Mouse (Mus musculus) intestine, postnatal 0 days (tissue): Measurements from ENCODE around the gene Sdccag8. TPM values are rescaled to one million over a fixed set of nuclear protein-coding genes. Genes with fewer than 3 reads are reported as not detected.
A peak's percentile ranks its signal among the peaks of the same experiment; 100 is the strongest.
"Not testable (repeated sequence)": the region's sequence is repeated elsewhere in the genome, so short reads cannot be mapped to it uniquely, and the experiment has no call there.

ENCODE experiments used
- ATAC-seq: fragments of 200-750 bp; cut with Nextera tagmentation; 2 replicates; pipeline ENCODE4 v1.8.0; 2017; ENCODE audit warnings: mild to moderate bottlenecking, moderate TSS enrichment, moderate library complexity
- H3K27ac ChIP-seq: fragments of 300-500 bp; sonication (generic); 2 replicates; pipeline ENCODE4 v1.5.1; 2014; ENCODE audit warnings: mild to moderate bottlenecking, low read depth, low read length, moderate library complexity
- H3K27me3 ChIP-seq: fragments of 300-500 bp; sonication (generic); replicated peaks from 2 replicates; pipeline ENCODE4 v1.6.1; 2014; ENCODE audit warnings: low read length, mixed read lengths; ENCODE audit not compliant: control insufficient read depth, insufficient read depth
- H3K36me3 ChIP-seq: fragments of 300-500 bp; sonication (generic); 2 replicates; pipeline ENCODE4 v1.6.1; 2014; ENCODE audit warnings: mild to moderate bottlenecking, moderate library complexity; ENCODE audit not compliant: control insufficient read depth, insufficient read depth
- H3K4me1 ChIP-seq: fragments of 300-500 bp; sonication (generic); replicated peaks from 2 replicates; pipeline ENCODE4 v1.6.1; 2014; ENCODE audit warnings: antibody characterized with exemption, low read length, mixed read lengths; ENCODE audit not compliant: control insufficient read depth, insufficient read depth
- H3K4me2 ChIP-seq: fragments of 300-500 bp; sonication (generic); replicated peaks from 2 replicates; pipeline ENCODE4 v1.6.1; 2014; ENCODE audit warnings: low read depth, mild to moderate bottlenecking, moderate library complexity
- H3K4me3 ChIP-seq: fragments of 300-500 bp; sonication (generic); 2 replicates; pipeline ENCODE4 v1.5.1; 2014; ENCODE audit warnings: low read depth, low read length
- H3K9ac ChIP-seq: fragments of 300-500 bp; sonication (generic); 2 replicates; pipeline ENCODE4 v1.6.1; 2014; ENCODE audit warnings: mild to moderate bottlenecking, low read depth, low read length
- H3K9me3 ChIP-seq: fragments of 300-500 bp; sonication (generic); 2 replicates; pipeline ENCODE4 v1.6.1; 2016; ENCODE audit warnings: mixed run types; ENCODE audit not compliant: control insufficient read depth
- CTCF ChIP-seq: sonication (generic); IDR thresholded peaks from 2 replicates; pipeline ENCODE4 v1.5.1; 2016; ENCODE audit warnings: low read depth, mild to moderate bottlenecking, control low read depth, antibody characterized with exemption, moderate library complexity
- WGBS: fragments of 180-500 bp; shearing (Covaris S2); extraction: QIAGEN DNeasy Blood & Tissue Kit; methylation state at CpG from one replicate; pipeline ENCODE4 v1.1.7; 2014; 5-methylcytosine and 5-hydroxymethylcytosine counted together
- polyA plus RNA-seq: library from polyadenylated mRNA; unstranded; fragments of >200 nt; fragmentation: Nextera tagmentation; extraction: Ambion mirVana; gene quantifications from 2 replicates; pipeline ENCODE4 v1.2.1, GENCODE M21; 2015

Sdccag8 gene
- polyA plus RNA-seq, 1 experiment from 2014 or later: 55.1 TPM

DNA sequence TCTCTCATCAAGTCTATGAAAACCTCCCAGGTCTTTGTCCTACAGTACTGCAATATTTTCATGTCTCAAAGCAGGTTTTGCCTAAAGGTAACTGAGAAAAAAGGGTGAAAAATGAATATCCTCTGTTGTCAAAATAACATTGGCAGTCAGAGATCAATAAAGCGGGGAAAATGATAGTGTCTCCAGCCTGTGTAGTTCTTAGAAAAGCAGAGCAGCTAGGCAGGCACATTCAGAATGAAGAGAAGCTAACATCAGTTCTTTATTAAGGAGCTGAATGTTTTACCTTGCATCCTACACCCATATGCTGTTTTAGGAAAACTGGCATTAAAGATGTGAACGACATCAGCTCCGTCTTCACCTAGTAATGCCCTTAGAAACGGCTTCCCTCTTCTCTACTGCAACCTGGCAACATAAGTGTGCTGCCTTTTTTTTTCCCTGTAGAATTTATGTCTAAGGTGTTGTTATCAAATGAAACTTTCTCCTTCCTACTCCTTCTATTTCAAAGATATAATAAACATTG, 116.6 kb downstream of the Sdccag8 start:
- no peak for ATAC-seq
- no peak overlapping the region for H3K9ac ChIP-seq
- no peaks in the 10 kb centered on the region for H3K4me1 ChIP-seq
- H3K27ac ChIP-seq: no peak overlapping the region
- H3K9me3 ChIP-seq: no peaks in the 10 kb centered on the region
- H3K4me3 ChIP-seq: no peak overlapping the region
- H3K36me3 ChIP-seq: 0 out of 2 replicates have a peak, but pooled peaks cover 2% of the 10 kb centered on the region
- H3K27me3 ChIP-seq: no peaks in the 10 kb centered on the region
- 87% methylated on average over 4 of the region's 4 CpGs for WGBS
- no peak overlapping the region for H3K4me2 ChIP-seq
- TF ChIP-seq CTCF: no peak

DNA sequence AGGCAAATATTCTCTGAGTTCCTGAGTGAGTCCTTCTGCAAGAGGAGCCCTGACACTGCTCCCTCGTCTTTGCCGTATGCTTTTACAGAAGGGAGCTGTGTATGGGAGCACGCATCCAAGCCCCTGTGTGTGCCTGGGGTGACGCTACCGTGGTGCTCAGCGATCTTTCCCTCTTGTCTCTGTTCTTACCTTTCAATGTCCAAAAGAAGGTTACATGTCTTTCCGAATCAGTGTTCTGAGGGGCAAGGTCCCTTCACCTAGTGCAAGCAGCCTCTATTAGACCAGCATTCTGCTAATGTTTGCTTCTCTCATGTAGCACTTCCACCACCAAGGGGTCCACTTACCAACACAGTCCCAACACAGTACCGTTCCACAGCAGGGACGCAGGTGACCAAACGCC, 117.1 kb downstream of the Sdccag8 start:
- Histone ChIP-seq H3K4me1 (no peaks in the 10 kb centered on the region), H3K9ac (no peak overlapping the region), H3K36me3 (0 out of 2 replicates have a peak, but pooled peaks cover 2% of the 10 kb centered on the region), H3K4me2 (no peak overlapping the region), H3K9me3 (no peaks in the 10 kb centered on the region), H3K27me3 (no peaks in the 10 kb centered on the region), H3K4me3 (no peak overlapping the region), H3K27ac (no peak overlapping the region)
- 89% methylated on average over 10 of the region's 10 CpGs for WGBS
- no peak for TF ChIP-seq CTCF
- no peak for ATAC-seq

DNA sequence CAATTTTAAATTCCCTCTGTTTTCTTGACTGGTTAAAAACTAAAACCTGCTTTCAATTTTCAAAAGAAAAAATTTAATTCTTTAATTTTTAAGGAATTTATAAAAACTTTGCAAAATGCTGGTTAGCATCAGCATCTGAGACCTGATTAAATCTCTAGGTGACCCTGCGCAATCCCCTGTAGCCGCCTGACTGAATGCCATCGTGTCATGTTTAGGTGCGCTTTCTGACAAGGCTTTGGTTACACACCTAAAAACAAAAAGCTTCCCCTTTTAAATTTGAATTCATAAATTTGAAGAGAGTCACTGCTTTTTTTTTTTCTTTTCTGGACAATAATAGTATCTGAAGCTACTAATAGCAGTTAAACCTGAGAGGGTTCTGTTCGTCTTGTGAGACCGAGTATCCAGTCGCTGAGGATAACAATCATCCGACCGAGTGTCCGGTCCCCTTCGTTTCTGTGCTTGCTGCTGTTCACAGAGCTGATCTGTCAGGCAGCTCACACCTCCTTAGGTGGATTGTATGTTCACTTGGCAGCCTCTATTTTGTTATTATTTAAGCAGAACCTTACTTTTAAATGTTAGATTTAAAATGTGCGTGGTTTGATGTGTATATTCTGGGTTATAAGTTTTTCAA, 118.0 kb downstream of the Sdccag8 start:
- Histone ChIP-seq H3K9me3 (no peaks in the 10 kb centered on the region), H3K9ac (no peak overlapping the region), H3K4me1 (no peaks in the 10 kb centered on the region), H3K4me2 (no peak overlapping the region), H3K36me3 (0 out of 2 replicates have a peak, but pooled peaks cover under 1% of the 10 kb centered on the region), H3K4me3 (no peak overlapping the region), H3K27me3 (no peaks in the 10 kb centered on the region), H3K27ac (no peak overlapping the region)
- 91% methylated on average over 12 of the region's 12 CpGs for WGBS
- no peak for TF ChIP-seq CTCF
- ATAC-seq: no peak

DNA sequence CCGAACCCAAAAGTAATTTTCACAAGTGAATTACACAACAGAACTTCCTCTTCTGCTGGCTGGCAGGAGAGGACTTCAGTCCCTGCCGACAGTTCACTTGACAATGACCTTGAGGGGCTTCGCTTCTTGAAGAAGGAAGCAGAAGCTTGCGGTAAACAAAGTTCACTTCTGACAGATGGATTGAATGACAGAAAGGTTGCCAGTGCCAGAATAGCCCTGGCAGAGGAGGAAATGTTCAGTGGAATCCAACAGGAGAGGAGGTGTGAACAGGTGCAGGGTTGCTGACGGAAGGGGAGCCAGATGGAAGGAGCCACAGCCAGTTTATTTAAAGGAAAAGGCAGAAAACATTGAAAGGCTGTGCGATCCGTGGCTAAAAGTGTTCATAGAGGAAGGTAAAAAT, 118.9 kb downstream of the Sdccag8 start:
- WGBS: 46% methylated on average over 7 of the region's 7 CpGs
- H3K27ac ChIP-seq: no peak overlapping the region
- H3K4me2 ChIP-seq: no peak overlapping the region
- no peaks in the 10 kb centered on the region for H3K27me3 ChIP-seq
- no peak overlapping the region for H3K4me3 ChIP-seq
- H3K9ac ChIP-seq: no peak overlapping the region
- ATAC-seq: peak; percentile 36; the same call in 1 of the 2 replicates
- H3K36me3 ChIP-seq: no peaks in the 10 kb centered on the region
- no peaks in the 10 kb centered on the region for H3K4me1 ChIP-seq
- TF ChIP-seq CTCF: no peak
- H3K9me3 ChIP-seq: no peaks in the 10 kb centered on the region

DNA sequence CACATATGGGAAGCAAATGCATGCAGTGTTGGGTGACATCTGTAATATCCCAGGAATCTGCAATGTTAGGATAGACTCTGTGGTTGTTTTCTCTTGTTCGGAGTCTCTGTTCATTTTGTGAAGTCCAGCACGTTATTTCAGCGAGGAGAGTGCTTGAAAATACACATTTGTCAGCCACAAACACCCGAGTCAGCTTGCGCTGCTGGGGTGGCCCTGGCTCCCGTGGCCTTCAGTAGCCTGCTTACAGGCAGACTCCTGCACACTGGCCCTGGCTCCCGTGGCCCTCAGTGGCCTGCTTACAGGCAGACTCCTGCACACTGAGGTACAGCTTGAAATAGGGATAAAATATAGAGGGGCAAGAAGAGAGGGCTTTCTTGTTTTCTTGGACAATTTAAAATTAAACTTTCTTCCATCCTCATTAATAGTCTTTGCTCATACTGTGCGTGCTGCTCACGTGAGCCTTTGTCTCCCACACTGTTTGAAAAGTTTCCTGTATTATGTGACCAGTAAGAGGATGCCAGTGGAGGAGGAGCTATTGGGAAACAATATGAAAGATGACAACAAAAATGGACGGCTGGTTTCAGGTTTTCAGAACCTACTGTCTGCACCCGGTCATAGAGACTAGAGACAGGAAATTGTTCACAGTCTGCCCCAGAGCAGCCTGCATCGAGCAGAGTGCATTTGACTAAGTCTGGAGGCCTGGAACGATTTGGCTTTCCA, 119.7 kb downstream of the Sdccag8 start:
- no peak for TF ChIP-seq CTCF
- no peak for ATAC-seq
- H3K9ac ChIP-seq: no peak overlapping the region
- H3K9me3 ChIP-seq: no peaks in the 10 kb centered on the region
- no peaks in the 10 kb centered on the region for H3K4me1 ChIP-seq
- no peaks in the 10 kb centered on the region for H3K27me3 ChIP-seq
- 69% methylated on average over 13 of the region's 13 CpGs for WGBS
- H3K4me3 ChIP-seq: no peak overlapping the region
- H3K36me3 ChIP-seq: no peaks in the 10 kb centered on the region
- H3K27ac ChIP-seq: no peak overlapping the region
- H3K4me2 ChIP-seq: no peak overlapping the region

DNA sequence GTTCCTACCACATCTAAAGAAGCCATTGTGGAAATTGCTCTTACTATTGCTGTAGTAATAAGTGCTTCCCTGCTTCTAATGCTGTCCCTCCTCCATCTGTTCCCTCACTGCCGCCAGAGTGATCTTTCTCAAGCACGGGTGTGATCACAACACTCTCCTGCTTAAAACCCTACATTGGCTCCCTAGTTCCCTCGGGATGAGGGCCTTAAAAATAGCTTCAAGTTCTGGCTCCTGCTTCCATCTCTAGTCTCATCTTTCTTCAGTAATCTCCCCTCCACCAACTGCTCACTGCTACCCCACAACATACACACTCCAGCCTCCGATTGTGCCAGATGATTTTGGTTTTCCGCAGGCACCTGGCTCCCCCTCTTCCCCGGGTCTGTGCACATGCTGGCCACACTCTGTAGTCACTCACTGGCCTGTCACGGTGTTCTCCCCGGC, 125.5 kb downstream of the Sdccag8 start:
- Histone ChIP-seq H3K27ac (no peak overlapping the region), H3K9me3 (no peaks in the 10 kb centered on the region), H3K4me3 (no peak overlapping the region), H3K27me3 (no peaks in the 10 kb centered on the region), H3K36me3 (no peaks in the 10 kb centered on the region), H3K4me1 (no peaks in the 10 kb centered on the region), H3K4me2 (no peak overlapping the region), H3K9ac (no peak overlapping the region)
- no peak for TF ChIP-seq CTCF
- 68% methylated on average over 8 of the region's 8 CpGs for WGBS
- ATAC-seq: no peak

DNA sequence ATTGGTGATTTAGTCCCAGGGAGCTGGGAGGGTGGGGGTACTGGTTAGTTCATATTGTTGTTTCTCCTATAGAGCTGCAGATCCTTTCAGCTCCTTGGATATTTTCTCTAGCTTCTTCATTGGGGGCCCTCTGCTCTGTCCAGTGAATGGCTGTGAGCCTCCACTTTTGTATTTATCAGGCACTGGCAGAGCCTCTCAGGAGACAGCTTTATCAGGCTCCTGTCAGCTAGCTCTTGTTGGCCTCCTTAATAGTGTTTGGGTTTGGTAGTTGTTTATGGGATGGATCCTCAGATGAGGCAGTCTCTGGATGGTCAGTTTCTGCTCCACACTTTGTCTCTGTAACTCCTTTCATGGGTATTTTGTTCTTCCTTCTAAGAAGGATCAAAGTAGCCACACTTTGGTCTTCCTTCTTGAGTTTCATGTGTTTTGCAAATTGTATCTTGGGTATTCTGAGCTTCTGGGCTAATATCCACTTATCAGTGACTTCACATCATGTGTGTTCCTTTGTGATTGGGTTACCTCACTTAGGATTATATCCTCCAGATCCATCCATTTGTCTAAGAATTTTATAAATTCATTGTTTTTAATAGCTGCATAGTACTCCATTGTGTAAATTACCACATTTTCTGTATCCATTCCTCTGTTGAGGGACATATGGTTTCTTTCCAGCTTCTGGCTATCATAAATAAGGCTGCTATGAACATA, 127.0 kb downstream of the Sdccag8 start:
- ATAC-seq, H3K4me2 ChIP-seq, H3K36me3 ChIP-seq, H3K4me1 ChIP-seq, H3K27me3 ChIP-seq, H3K9ac ChIP-seq, H3K9me3 ChIP-seq, H3K4me3 ChIP-seq, H3K27ac ChIP-seq: not testable (repeated sequence)
